ENCODE assay signal across 8 mouse cellular contexts in the genomic region with DNA sequence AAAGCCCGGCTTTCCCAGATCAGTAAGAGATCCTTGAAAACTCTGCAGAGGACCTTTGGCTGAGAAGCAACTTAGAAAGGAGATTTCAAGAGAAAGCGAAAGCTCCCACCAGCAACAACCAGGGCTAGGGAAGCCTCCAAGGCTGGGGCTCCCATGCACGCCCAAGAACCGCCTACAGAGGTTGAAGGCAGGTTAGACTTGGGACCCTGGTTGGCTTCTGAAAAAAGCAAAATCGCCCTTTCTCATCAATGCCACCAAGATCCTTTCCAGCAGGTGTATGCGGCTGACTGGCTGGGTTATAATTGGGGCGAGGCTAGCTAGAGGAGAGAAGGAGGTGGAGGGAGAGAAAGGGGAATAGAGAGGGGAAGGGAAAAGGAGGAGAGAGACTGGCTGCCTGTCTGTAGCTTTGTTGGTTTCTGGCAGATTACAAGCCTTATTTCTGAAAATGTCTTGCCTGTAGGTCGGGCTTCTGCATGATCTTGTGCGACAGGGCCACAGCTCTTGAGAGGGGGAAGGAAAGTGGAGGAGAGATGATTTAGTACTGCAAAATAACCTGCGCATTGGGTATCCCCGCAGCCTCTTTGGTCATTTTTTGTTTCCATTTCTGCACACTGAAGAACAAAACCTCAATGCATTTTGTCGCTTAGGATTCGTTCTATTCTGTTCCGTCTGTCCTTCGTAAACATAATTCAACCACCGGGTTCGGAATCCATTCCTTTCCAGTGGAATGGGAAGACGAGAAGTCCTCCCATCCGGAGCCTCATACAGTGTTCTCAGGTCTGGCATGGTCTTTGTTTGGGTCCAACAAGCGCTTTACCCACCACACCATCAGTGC.
A peak's percentile ranks its signal among the peaks of the same experiment; 100 is the strongest.
DNase-seq lines count a peak whose midpoint lies in the region; ATAC-seq and TF ChIP-seq lines count a peak whose summit lies in the region.
"Had no signal": no experiment of that assay in that cellular context is flagged by ENCODE, and none has a peak within 500 bp of the region (broad histone marks: within the 10 kb centered on the region; RNA-seq: fewer than 3 reads in every experiment).

No protein-coding gene starts in this region.

- 0 out of 2 replicates have a peak, but pooled peaks cover 5% of the 10 kb centered on the region for H3K4me1 ChIP-seq in intestine, embryonic 14.5 days (replicated peaks; ENCODE audit: control insufficient read depth, insufficient read depth, low read length)
- H3K4me1 ChIP-seq in intestine, embryonic 16.5 days (ENCODE audit: control insufficient read depth, insufficient read depth, low read length): peaks cover 6% of the 10 kb centered on the region; the same call in 1 of the 2 replicates
- peaks cover 57% of the 10 kb centered on the region for H3K4me1 ChIP-seq in forebrain, embryonic 12.5 days
- H3K4me1 ChIP-seq in thymus, adult 2 months (replicated peaks; ENCODE audit: control insufficient read depth, insufficient read depth, low read length): no peaks in the 10 kb centered on the region

- no peaks in the 10 kb centered on the region for H3K9me3 ChIP-seq in intestine, embryonic 14.5 days (ENCODE audit: control insufficient read depth, low read length)
- no peaks in the 10 kb centered on the region for H3K9me3 ChIP-seq in intestine, embryonic 16.5 days (ENCODE audit: control insufficient read depth, low read length)
- no peaks in the 10 kb centered on the region for H3K9me3 ChIP-seq in forebrain, embryonic 12.5 days

- peak; percentile 69 for DNase-seq in intestine, embryonic 14.5 days (ENCODE audit: low spot score)
- peak; percentile 63 for DNase-seq in embryo, embryonic 10.5 days (ENCODE audit: low spot score)
- DNase-seq in neural tube, embryonic 10.5 days (ENCODE audit: extremely low spot score, low spot score): peak; percentile 54
- DNase-seq in thymus, adult 2 months: no peak
- no peak for DNase-seq in testis, postnatal 10 days (ENCODE audit: low spot score)
- DNase-seq: lung, postnatal 36 days had no signal

- H3K4me2 ChIP-seq in intestine, embryonic 14.5 days (ENCODE audit: low read length): peak overlapping the region; percentile 18; the same call in 1 of the 2 replicates
- no peak overlapping the region for H3K4me2 ChIP-seq in intestine, embryonic 16.5 days (ENCODE audit: low read depth, low read length)
- H3K4me2 ChIP-seq in forebrain, embryonic 12.5 days: peak overlapping the region; percentile 66

- ATAC-seq in intestine, embryonic 14.5 days (replicated peaks; ENCODE audit: low FRiP score, low TSS enrichment, low read depth): no peak
- no peak for ATAC-seq in intestine, embryonic 16.5 days
- no peak for ATAC-seq in forebrain, embryonic 12.5 days (ENCODE audit: low FRiP score)

- 10% methylated on average over 20 of the region's 20 CpGs for WGBS in intestine, embryonic 14.5 days
- 10% methylated on average over 20 of the region's 20 CpGs for WGBS in intestine, embryonic 16.5 days
- under 1% methylated on average over 20 of the region's 20 CpGs for WGBS in forebrain, embryonic 12.5 days
- 8% methylated on average over 20 of the region's 20 CpGs for WGBS in thymus, adult 2 months

- H3K9ac ChIP-seq in intestine, embryonic 14.5 days (ENCODE audit: low read length): no peak overlapping the region
- no peak overlapping the region for H3K9ac ChIP-seq in intestine, embryonic 16.5 days (ENCODE audit: low read depth, low read length)
- peak overlapping the region; percentile 45 for H3K9ac ChIP-seq in forebrain, embryonic 12.5 days

- no peak for TF ChIP-seq CTCF in thymus, adult 2 months (IDR thresholded peaks at IDR 0.05; ENCODE audit: borderline replicate concordance, control insufficient read depth, extremely low read depth, insufficient read depth, low read length, poor library complexity)

- peaks cover 89% of the 10 kb centered on the region for H3K27me3 ChIP-seq in intestine, embryonic 14.5 days (replicated peaks; ENCODE audit: control insufficient read depth, insufficient read depth, low read length)
- H3K27me3 ChIP-seq in intestine, embryonic 16.5 days (replicated peaks; ENCODE audit: control insufficient read depth, insufficient read depth, low read length): peaks cover 50% of the 10 kb centered on the region
- H3K27me3 ChIP-seq in forebrain, embryonic 12.5 days: peaks cover 65% of the 10 kb centered on the region
- H3K27me3 ChIP-seq in thymus, adult 2 months (ENCODE audit: control insufficient read depth, insufficient read depth, low read length): peaks cover 16% of the 10 kb centered on the region

- H3K27ac ChIP-seq in intestine, embryonic 14.5 days (ENCODE audit: low read depth): no peak overlapping the region; the same call in 1 of the 2 replicates
- H3K27ac ChIP-seq in intestine, embryonic 16.5 days (ENCODE audit: low read length): no peak overlapping the region
- peak overlapping the region; percentile 77 for H3K27ac ChIP-seq in forebrain, embryonic 12.5 days
- no peak overlapping the region for H3K27ac ChIP-seq in thymus, adult 2 months (ENCODE audit: control insufficient read depth, insufficient read depth, low read length)

- H3K36me3 ChIP-seq in intestine, embryonic 14.5 days (ENCODE audit: control insufficient read depth, insufficient read depth, low read length): no peaks in the 10 kb centered on the region
- no peaks in the 10 kb centered on the region for H3K36me3 ChIP-seq in intestine, embryonic 16.5 days (ENCODE audit: control insufficient read depth, insufficient read depth, low read length)
- no peaks in the 10 kb centered on the region for H3K36me3 ChIP-seq in forebrain, embryonic 12.5 days (replicated peaks)
- no peaks in the 10 kb centered on the region for H3K36me3 ChIP-seq in thymus, adult 2 months (ENCODE audit: control insufficient read depth, insufficient read depth, low read length)

- TF ChIP-seq POLR2A in thymus, adult 2 months (IDR thresholded peaks at IDR 0.05; ENCODE audit: control insufficient read depth, extremely low read depth, insufficient read depth, low read length, poor library complexity): no peak

- no peak overlapping the region for H3K4me3 ChIP-seq in intestine, embryonic 14.5 days (ENCODE audit: low read depth, low read length)
- no peak overlapping the region for H3K4me3 ChIP-seq in intestine, embryonic 16.5 days (ENCODE audit: low read length)
- peak overlapping the region; percentile 21 for H3K4me3 ChIP-seq in forebrain, embryonic 12.5 days (replicated peaks)
- no peak overlapping the region for H3K4me3 ChIP-seq in thymus, adult 2 months (ENCODE audit: control insufficient read depth, insufficient read depth, low read length)

Comparison
In these comparisons a context has a peak if more than half of its experiments do, and no peak if none do; other contexts are left out.
1. DNase-seq: peak in intestine, embryonic 14.5 days (single experiment), embryo, embryonic 10.5 days (single experiment) and neural tube, embryonic 10.5 days (single experiment); none in thymus, adult 2 months (single experiment) and testis, postnatal 10 days (single experiment).